21 mouse cellular contexts compared by ENCODE assay signal in the genomic region with DNA sequence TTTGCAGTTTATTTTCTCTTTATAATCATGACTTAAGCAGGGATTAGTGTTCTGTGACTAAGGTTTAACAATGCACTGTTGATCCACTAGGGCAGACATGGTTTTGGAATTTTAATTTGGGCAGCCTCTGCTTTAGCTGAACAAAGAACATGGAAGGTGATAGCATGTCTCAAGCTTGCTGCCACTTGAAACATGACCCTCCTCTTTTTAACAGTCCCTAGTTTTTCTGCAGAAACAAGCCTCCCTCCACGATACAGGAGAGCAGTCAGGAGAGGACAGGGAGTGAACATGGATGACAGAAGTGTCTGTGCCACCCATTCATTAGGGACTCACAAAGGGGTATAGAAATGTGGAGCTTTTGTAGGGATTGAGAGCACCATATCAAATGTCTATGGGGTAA. TPM values are rescaled to one million over a fixed set of nuclear protein-coding genes. Genes with fewer than 3 reads are reported as not detected.
A peak's percentile ranks its signal among the peaks of the same experiment; 100 is the strongest.
DNase-seq lines count a peak whose midpoint lies in the region; ATAC-seq and TF ChIP-seq lines count a peak whose summit lies in the region.
"Had no signal": no experiment of that assay in that cellular context is flagged by ENCODE, and none has a peak within 500 bp of the region (broad histone marks: within the 10 kb centered on the region; RNA-seq: fewer than 3 reads in every experiment).

No protein-coding gene starts in this region.

- peak; percentile 53; the same call in 1 of the 2 replicates for ATAC-seq in forebrain, embryonic 13.5 days
- ATAC-seq in forebrain, embryonic 15.5 days (replicated peaks): no peak
- ATAC-seq: Patski had no signal

- peaks cover 10% of the 10 kb centered on the region; the same call in 1 of the 2 replicates for H3K27me3 ChIP-seq in forebrain, embryonic 13.5 days
- H3K27me3 ChIP-seq in forebrain, embryonic 15.5 days: peaks cover 3% of the 10 kb centered on the region; the same call in 1 of the 2 replicates
- H3K27me3 ChIP-seq: heart, embryonic 15.5 days; Patski had no signal

- TF ChIP-seq CTCF in layer of hippocampus, adult 2 months (conservative IDR thresholded peaks at IDR 0.05): 0 out of 2 replicates have a peak, but pooled peaks have one; percentile 19

- H3K4me3 ChIP-seq in forebrain, embryonic 13.5 days: no peak overlapping the region
- no peak overlapping the region for H3K4me3 ChIP-seq in forebrain, embryonic 15.5 days
- H3K4me3 ChIP-seq in layer of hippocampus, adult 2 months: no peak overlapping the region
- H3K4me3 ChIP-seq: heart, embryonic 15.5 days; hindbrain, embryonic 15.5 days had no signal

- no peaks in the 10 kb centered on the region for H3K4me1 ChIP-seq in forebrain, embryonic 13.5 days
- no peaks in the 10 kb centered on the region for H3K4me1 ChIP-seq in forebrain, embryonic 15.5 days
- H3K4me1 ChIP-seq: heart, embryonic 15.5 days; hindbrain, embryonic 15.5 days had no signal

- H3K4me2 ChIP-seq in forebrain, embryonic 13.5 days: no peak overlapping the region
- no peak overlapping the region for H3K4me2 ChIP-seq in forebrain, embryonic 15.5 days (replicated peaks)
- H3K4me2 ChIP-seq: heart, embryonic 15.5 days; hindbrain, embryonic 15.5 days; lung, embryonic 14.5 days had no signal

- H3K9ac ChIP-seq in forebrain, embryonic 13.5 days: no peak overlapping the region
- no peak overlapping the region for H3K9ac ChIP-seq in forebrain, embryonic 15.5 days (replicated peaks)
- H3K9ac ChIP-seq: heart, embryonic 15.5 days; hindbrain, embryonic 15.5 days; lung, embryonic 14.5 days had no signal

- 5% methylated on average over 1 of the region's 1 CpGs for WGBS in forebrain, embryonic 13.5 days
- WGBS in forebrain, embryonic 15.5 days: 23% methylated on average over 1 of the region's 1 CpGs

- no peak overlapping the region for H3K27ac ChIP-seq in forebrain, embryonic 13.5 days
- H3K27ac ChIP-seq in forebrain, embryonic 15.5 days (replicated peaks): no peak overlapping the region
- H3K27ac ChIP-seq in layer of hippocampus, adult 2 months: no peak overlapping the region
- H3K27ac ChIP-seq: heart, embryonic 15.5 days; hindbrain, embryonic 15.5 days had no signal

- H3K36me3 ChIP-seq in forebrain, embryonic 13.5 days (ENCODE audit: poor library complexity, severe bottlenecking): no peaks in the 10 kb centered on the region
- H3K36me3 ChIP-seq in forebrain, embryonic 15.5 days: no peaks in the 10 kb centered on the region
- H3K36me3 ChIP-seq: heart, embryonic 15.5 days; hindbrain, embryonic 15.5 days had no signal

- DNase-seq in layer of hippocampus, adult 2 months (ENCODE audit: low spot score in 2 of 2): no peak
- DNase-seq in layer of hippocampus, postnatal 25 days (ENCODE audit: extremely low spot score in 1 of 2, low spot score in 1 of 2): no peak
- DNase-seq in embryo, embryonic 10.5 days (ENCODE audit: low spot score): peak; percentile 20
- DNase-seq in mesoderm, embryonic 11.5 days (ENCODE audit: low read depth, low spot score): peak; percentile 12
- no peak for DNase-seq in gastrocnemius, postnatal 25 days
- no peak for DNase-seq in right cerebral cortex, adult 2 months (ENCODE audit: low spot score in 2 of 2)
- DNase-seq: cerebellum, adult 11 months; cerebellum, postnatal 25 days; heart, adult 18-20 months; kidney, adult 11 months; lung, embryonic 14.5 days; right cerebral cortex, postnatal 4 days; thymus, adult 18-20 months had no signal

- H3K9me3 ChIP-seq in forebrain, embryonic 13.5 days (replicated peaks): no peaks in the 10 kb centered on the region
- H3K9me3 ChIP-seq in forebrain, embryonic 15.5 days: no peaks in the 10 kb centered on the region
- H3K9me3 ChIP-seq: heart, embryonic 15.5 days; hindbrain, embryonic 15.5 days had no signal

RNA-seq across cellular contexts. Expression of gene 4933400A11Rik, which starts 13.4 kb away (rescaled TPM):
- not detected in 2 replicates for polyA plus RNA-seq in forebrain, embryonic 13.5 days (2015; fragmentation: Nextera tagmentation; extraction: Ambion mirVana)
- not detected in 2 replicates for polyA plus RNA-seq in forebrain, embryonic 15.5 days (2015; fragmentation: Nextera tagmentation; extraction: Ambion mirVana)
- not detected for total RNA-seq in layer of hippocampus, adult 2 months (2021)
- not detected for total RNA-seq in layer of hippocampus, postnatal 25 days (2021)
- total RNA-seq in gastrocnemius, postnatal 25 days (2021): not detected
- total RNA-seq: heart, adult 18-20 months; layer of hippocampus, adult 8-10 months; liver, adult 2 months had no signal
- polyA plus RNA-seq: liver, adult 2 months; Patski; urinary bladder, adult 2 months had no signal

Comparison
In these comparisons a context has a peak if more than half of its experiments do, and no peak if none do; other contexts are left out.
1. DNase-seq: peak in embryo, embryonic 10.5 days (single experiment) and mesoderm, embryonic 11.5 days (single experiment); none in layer of hippocampus, adult 2 months (0 of 2), layer of hippocampus, postnatal 25 days (0 of 2), gastrocnemius, postnatal 25 days (single experiment) and right cerebral cortex, adult 2 months (0 of 2).